Mouse (Mus musculus): Measurements from ENCODE around the gene Stab2.

Gene Stab2

GRCm38 (mm10) chr10:86889440-86889839 lies 118.4 kb downstream of the Stab2 start:
- DNase-seq, result no peak

DNA sequence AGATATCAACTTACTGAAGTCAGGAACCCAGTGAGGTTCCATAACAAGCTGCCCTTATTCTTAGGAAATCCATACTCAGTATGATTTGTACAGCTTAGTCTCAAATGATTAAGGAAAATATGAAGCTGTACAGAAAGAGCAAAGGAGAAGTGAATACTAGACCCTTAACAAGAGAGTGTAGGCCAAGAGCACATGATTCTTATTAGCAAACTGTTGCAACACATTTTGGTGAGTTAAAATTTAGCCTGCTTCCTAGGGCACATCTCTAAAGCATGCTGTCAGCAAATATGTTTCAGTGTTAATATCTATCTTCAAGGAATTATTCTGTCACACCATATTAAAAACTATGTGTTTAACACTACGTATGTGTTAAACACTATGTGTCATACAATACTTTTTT lies 121.4 kb downstream of the Stab2 start:
- no peak for DNase-seq

DNA sequence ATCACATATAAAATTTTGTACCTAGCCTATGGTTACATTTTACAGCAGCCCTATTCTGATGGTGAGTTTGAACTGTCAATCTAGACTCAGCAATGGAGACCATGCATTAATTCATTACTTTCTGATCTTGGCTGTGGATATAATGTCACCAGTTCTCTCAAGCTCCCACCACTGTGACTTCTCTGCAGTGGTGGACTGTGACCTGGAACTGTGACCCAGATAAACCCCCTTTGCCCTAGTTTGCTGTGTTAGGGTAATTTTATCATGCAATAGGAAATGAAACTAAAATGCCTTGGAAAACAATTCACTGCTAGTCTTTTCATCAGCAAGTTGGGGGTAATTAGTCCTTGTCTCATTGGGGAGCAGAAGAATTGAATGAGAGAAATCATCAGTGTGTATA lies 126.4 kb downstream of the Stab2 start:
- DNase-seq, result no peak

DNA sequence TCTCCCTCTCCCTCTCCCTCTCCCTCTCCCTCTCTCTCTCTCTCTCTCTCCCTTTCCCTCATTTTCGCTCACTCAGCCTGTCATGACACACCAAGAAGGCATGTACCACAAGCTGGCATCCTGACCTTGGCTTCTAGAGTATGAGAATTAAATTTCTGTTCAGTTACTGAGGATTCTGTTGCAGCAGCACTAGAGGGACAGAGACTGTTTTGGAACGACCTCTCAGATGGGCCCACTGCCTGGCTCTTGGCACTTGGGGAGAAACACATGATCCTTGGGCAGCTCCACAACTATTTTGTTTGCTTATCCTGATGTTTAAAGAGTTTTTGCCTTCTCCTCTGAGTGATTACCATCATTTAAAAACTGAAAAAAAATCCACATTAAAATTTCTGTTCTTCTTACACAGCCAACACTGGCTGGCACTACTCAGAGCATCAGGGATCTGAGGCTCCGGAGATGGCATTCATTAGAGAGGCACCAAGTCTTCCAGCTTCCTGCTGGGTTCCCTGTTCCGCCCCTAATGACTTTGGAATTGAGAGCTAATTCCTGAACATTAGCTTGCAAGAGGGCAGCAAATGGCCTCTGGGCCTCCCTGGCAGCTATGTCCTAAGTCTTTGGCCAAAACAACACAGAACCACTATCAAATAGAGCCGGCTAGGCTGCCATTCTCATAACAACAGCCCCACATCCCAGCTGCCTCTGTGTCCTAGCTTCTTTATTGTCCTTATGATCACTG lies 127.6 kb downstream of the Stab2 start:
- no peak for DNase-seq

- no peak for DNase-seq
Measured at GRCm38 (mm10) chr10:86878721-86879120, 129.1 kb downstream of the Stab2 start.

DNA sequence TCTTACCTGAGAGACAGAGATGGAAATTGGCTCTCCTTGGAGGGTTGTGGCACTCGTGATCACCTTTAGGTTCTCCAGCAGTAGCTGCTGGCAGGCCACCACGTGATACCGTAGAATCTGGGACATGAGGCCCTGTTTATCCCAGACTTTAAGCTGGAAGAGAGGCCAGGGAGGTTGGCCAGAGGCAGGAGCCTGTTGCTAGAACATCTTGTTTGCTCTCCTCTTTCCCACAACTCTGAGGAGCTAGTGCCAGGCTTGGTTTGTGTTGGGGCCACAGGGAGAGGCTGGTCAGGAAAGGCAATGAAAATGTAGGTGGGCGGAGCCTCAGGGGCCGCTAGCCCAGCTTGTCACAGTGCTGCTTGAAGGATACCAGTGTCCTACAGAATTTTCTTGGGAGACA lies 135.2 kb downstream of the Stab2 start:
- no peak for DNase-seq

GRCm38 (mm10) chr10:86872121-86872520 lies 135.7 kb downstream of the Stab2 start:
- no peak for DNase-seq

- DNase-seq, result no peak
Measured at GRCm38 (mm10) chr10:86863429-86863828, 144.4 kb downstream of the Stab2 start.

DNA sequence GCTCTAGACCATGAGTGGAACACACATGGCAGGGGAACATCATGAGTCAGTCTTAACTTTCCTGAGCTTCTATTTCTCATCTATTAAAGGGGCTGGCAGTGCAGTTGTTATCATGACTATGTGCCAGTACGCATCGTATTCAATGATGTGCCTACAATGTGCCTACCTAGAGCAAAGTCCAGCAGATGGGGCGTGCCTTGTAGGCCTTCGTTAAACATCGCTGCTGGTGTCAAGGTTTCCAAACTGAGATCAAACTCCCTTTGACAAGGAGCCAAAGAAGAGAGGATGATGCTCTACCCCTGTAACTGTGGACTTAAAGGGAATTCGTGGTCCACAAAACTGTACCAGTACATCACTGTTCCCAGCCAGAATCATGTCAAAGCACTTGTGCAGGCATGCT lies 145.3 kb downstream of the Stab2 start:
- no peak for DNase-seq

GRCm38 (mm10) chr10:86860396-86860795 lies 147.4 kb downstream of the Stab2 start:
- DNase-seq, result no peak

DNA sequence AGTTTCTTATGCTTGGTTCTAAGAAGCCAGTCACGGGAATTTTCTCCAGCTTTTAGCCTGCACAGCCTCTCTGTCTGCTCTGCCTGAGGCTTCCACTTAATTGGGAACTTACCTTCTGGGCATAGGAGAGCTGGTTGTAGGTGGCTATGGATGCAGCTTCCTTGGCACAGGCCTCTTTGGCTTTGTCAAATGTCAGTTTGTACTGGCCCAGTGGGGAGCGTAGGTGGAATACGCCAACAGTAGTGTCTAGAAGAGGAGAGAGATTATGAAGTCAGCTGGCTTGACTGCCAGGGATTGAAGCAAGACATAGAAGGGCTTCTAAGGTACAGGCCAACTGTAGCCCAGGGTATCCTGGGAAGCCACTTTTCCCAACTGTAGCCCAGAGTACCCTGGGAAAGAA lies 154.4 kb downstream of the Stab2 start:
- DNase-seq, result no peak

GRCm38 (mm10) chr10:86852160-86852559 lies 155.7 kb downstream of the Stab2 start:
- no peak for DNase-seq

GRCm38 (mm10) chr10:86849508-86849907 lies 158.3 kb downstream of the Stab2 start:
- DNase-seq, result no peak

DNA sequence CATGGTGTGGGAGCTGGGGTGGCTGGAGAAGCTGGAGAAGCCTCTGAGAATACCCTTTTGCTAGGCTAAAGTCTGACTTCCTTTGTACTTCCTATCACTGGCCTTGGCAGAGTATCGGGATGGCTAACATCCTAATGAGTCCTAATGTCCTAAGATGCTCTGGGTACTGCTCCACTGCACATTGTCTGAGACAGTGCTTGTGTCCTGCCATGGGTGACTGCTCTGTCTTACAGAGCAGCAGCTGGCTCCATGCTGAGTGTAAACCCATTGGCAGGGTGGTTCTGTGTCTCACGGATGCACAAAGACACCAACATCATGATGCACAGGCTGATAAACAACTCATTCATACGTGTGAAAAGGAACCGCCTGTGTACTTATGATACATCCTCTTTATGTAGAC lies 158.7 kb downstream of the Stab2 start:
- DNase-seq, result no peak

DNA sequence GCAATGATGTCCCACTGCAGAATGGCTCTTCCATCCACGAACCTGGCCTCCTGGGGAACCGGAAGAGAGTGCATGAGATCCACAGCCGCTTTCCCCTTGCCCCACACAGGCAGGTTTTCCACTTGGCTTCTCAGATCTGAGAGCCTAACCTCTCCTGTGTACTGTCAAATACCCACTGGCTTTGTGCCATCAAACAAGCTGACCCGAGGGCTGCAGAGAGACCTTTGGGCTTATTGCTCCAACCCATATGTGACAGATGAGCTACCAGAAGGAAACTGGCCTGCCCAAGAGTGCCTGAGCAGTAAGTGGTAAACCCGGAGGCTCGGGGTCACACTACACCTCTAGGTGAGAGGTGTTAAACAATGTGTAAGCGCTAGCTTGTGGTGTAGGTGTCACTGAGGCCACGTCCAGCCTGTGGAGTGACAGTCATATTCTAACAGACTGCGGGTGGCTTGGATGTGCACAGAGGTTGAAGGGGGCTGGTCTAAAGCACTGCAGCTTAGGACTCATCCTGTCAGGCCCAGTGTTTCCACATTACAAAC lies 160.8 kb downstream of the Stab2 start:
- no peak for DNase-seq

DNA sequence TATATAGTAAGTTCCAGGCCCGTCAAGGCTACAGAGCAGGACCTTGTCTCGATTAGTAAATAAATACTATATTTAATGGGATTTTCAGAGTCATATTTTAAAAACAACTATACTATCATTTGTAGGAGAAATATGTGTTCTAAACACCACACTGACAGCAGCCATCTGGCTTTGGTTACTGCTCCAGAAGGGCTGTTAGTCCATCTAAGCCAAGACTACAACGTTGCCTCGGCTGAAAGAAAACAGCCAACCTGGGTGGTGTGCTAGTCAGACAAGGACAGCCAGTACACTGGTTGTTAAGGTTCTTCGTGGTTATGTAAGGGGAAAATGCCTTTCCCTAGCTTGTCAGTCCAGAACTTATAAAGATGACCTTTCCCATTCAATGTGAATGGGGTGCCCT lies 165.2 kb downstream of the Stab2 start:
- no peak for DNase-seq

- DNase-seq, result no peak
Measured at GRCm38 (mm10) chr10:86838827-86839226, 169.0 kb downstream of the Stab2 start.

GRCm38 (mm10) chr10:86836784-86837183 lies 171.0 kb downstream of the Stab2 start:
- no peak for DNase-seq

DNA sequence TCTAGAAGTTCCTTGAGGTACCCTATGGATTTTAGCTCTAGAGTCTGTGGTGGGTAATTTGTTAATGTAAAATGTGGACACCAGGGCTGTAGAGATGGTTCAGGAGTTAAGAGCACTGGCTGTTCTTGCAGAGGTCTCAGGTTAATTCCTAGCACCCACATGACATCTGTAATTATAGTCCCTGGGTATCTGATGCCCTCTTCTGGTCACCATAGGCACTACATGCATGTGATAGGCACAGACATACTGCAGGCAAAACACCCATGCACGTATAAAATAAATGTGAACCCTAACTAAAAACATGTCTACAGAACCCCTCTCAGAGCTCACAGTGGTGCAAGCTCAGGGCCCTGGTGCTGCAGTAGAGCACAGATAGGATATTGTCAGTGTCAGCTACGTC lies 178.3 kb downstream of the Stab2 start:
- no peak for DNase-seq

DNA sequence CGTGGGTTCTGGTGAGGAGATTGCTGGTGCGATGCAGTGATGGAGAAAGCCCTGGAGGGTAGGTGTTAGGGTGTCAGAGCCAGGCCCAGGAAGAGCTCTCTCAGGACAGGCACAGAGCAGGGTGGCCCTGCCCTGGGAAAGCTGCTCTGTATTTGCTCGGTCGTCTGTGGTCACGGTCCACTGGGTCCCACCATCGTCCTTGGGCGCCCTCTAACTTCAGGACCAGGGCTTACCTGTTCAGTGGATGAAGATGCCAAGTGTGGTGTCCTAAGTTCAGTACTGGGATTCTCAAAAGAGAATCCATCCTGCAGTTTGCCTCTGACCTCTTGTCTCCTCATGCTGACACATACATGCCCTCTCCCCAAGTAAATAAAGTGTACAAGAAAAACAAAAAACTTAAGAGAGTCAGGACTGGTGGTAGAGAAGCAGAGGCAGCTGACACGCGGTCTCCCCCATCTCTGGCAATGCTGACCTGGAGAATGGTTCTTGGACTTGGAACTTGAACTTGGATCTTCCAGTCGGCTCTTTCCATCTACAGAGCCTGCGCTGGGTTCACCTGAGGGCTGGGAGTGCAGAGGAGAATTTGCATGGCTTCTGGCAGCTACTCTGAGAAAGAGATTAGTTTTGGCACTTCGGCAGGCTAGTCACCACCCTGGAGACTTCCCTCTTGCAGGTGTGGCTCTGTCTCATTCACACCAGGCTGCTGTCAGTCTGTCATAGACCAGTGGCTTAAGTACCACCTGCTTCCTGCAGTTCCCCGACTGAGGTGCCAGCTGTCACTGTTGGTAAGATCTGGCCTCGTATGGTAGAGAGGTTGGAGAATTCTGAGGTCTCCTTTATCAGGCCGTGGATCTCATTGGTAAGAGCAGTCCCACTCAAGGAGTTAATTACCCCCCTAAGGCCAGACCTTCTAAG lies 179.3 kb downstream of the Stab2 start:
- DNase-seq, result no peak

- DNase-seq, result no peak
Measured at GRCm38 (mm10) chr10:86826929-86827328, 180.9 kb downstream of the Stab2 start.

GRCm38 (mm10) chr10:86825871-86826522 lies 181.8 kb downstream of the Stab2 start:
- DNase-seq, result no peak

- DNase-seq, result peak; percentile 38
Measured at GRCm38 (mm10) chr10:86824871-86825270, 183.0 kb downstream of the Stab2 start.

All from embryo, embryonic 11 days (tissue).